Mouse (Mus musculus): ENCODE measurements around the gene Stat2. TPM values are rescaled to one million over a fixed set of nuclear protein-coding genes. Genes with fewer than 3 reads are reported as not detected.
"Not testable (repeated sequence)": the region's sequence is repeated elsewhere in the genome, so short reads cannot be mapped to it uniquely, and the experiment has no call there.

The Stat2 gene
- polyA plus RNA-seq, 1 experiment from 2014 or later = 19.3 TPM

DNA sequence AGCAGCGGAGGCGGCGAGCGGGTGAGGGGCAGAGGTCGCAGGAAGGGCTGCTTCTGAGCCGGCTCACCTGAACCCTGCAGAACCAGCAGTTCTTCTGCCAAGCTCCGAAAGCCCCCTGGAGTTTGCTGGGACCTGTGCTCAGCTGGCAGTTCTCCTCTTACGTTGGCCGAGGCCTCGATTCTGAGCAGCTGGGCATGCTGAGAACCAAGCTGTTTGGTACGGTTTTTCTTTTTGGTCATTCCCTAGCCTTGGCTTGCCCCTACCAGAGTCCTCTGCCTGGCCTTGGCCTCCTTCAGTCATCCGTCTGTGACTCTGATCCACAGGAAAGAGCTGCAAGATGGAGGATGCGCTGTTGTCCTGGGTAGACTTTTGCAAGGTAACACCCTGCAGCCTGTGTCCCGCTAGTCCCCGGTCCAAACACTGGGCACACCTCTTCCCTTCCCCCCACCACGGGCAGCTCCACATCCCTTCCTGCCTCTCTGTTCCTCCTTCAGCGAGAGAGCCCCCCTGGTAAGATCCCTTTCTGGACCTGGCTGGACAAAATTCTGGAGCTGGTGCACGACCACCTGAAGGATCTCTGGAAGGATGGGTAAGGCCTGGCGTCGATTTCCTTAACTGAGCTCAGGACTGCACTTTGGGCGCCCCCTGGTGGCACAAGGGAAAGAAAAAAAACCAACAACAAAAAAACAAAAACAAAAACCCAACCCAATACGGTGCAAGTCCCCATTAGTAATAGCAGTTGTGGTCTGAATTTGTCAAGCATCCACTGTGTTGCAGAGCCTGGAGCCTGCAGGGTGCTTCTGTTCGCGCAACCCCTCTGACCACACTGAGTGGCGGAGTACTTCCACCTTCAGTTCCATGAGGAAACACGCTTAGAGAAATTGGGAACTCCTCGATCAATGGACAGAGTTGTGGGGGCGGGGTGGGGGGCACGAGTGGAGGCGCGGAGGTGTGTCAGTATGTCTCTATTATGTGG, 13.5 kb downstream of the Stat2 start:
- no peak overlapping the region for H3K4me3 ChIP-seq
- H3K9me3 ChIP-seq = no peaks in the 10 kb centered on the region
- H3K27ac ChIP-seq = no peak overlapping the region
- peaks cover 84% of the 10 kb centered on the region for H3K36me3 ChIP-seq
- 66% methylated on average over 31 of the region's 31 CpGs for WGBS
- H3K27me3 ChIP-seq (ENCODE audit: insufficient read depth, poor library complexity, severe bottlenecking) = no peaks in the 10 kb centered on the region
- peak; percentile 74 for DNase-seq (ENCODE audit: low spot score)
- H3K4me1 ChIP-seq (replicated peaks) = no peaks in the 10 kb centered on the region; the same call in 1 of the 2 replicates

DNA sequence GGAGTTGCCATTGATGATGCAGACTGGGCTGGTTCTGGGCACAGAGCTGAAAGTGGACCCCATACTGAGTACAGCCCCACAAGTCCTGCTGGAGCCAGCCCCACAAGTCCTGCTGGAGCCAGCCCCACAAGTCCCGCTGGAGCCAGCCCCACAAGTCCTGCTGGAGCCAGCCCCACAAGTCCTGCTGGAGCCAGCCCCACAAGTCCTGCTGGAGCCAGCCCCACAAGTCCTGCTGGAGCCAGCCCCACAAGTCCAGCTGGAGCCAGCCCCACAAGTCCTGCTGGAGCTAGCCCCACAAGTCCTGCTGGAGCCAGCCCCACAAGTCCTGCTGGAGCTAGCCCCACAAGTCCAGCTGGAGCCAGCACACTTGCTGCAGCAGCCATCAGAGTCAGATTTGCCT, 20.2 kb downstream of the Stat2 start:
- H3K36me3 ChIP-seq = peaks cover 51% of the 10 kb centered on the region
- H3K27me3 ChIP-seq (ENCODE audit: insufficient read depth, poor library complexity, severe bottlenecking); DNase-seq (ENCODE audit: low spot score); H3K9me3 ChIP-seq; H3K4me3 ChIP-seq; H3K4me1 ChIP-seq (replicated peaks); H3K27ac ChIP-seq: not testable (repeated sequence)
- WGBS = 80% methylated on average over 1 of the region's 1 CpGs

DNA sequence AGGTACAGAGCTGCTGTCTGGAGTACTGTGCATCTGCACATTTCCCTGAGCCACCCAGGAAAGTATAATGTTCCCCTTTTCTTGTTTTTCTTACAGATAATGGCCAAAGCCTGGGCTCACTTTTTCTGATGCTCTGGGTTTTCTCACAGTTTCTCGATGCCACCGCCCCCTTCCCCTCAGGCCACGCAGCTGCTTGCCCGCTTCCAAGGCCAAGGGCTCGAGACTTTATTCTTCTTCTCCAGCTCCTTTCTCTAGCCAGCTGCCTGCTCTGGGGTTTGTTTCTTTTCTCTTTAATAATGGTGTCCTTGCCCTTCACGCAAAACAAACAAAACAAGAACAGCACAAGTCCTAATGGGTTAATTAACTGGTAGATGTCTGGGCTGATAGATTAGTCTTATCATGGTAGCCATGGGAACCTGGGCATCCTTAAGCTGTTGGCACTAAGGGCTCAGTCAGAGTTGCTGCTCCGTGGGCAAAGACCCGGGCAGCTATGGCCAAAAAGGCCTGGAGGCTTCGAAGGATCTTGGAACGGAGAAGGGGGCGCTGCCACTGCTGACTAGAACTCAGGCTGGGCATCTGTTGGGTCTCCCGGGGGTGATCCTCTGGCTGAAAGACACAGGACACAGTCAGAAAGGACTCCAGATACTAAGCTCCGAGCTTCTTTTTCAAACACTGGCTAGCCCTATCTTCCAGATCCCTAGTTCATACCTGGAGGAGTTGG, 26.2 kb downstream of the Stat2 start:
- Histone ChIP-seq H3K27ac (no peak overlapping the region), H3K4me1 (replicated peaks) (no peaks in the 10 kb centered on the region), H3K36me3 (peaks cover 16% of the 10 kb centered on the region), H3K4me3 (no peak overlapping the region), H3K9me3 (no peaks in the 10 kb centered on the region), H3K27me3 (ENCODE audit: insufficient read depth, poor library complexity, severe bottlenecking) (no peaks in the 10 kb centered on the region)
- no peak for DNase-seq (ENCODE audit: low spot score)
- 88% methylated on average over 13 of the region's 13 CpGs for WGBS

DNA sequence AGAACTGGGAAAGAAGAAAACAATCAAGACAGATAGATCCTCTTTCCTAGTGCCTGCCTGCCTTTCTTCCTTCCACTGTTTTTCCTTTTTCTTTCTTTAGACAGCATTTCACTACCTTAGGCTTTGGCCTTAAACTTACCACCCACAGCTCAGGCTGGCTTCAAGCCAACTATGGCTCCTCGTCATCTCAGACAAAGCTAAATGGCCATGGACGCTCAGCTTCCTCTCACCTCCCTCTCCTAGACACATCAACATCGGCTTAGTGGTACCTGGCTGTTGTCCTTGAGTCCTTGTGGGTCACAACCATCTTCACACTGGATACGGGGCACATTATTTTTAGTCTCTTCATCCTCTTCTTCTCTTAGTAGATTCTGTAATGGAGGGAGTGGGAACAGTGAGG, 26.9 kb downstream of the Stat2 start:
- Histone ChIP-seq H3K27me3 (ENCODE audit: insufficient read depth, poor library complexity, severe bottlenecking) (no peaks in the 10 kb centered on the region), H3K4me3 (no peak overlapping the region), H3K36me3 (peaks cover 9% of the 10 kb centered on the region), H3K4me1 (replicated peaks) (peaks cover 5% of the 10 kb centered on the region), H3K27ac (no peak overlapping the region), H3K9me3 (no peaks in the 10 kb centered on the region)
- 90% methylated on average over 4 of the region's 4 CpGs for WGBS
- DNase-seq (ENCODE audit: low spot score) = no peak

DNA sequence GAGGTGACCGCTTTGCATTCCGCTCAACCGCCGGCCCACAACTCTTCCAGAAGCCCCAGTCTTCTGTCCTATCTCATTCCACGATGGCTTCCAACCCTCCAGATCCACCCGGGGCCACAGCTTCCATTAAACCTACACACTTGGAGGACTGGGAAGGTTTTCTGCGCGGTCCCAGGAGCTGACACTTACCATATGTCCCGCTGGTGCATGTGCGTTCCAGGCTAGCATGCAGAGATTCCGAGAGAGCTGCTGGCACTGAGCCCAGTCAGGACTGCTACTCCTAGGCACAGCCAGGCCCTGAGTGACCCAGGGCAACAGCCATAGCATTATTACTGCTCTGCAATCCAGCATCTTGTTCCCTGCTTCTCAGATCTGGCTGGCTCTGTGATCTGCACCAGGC, 27.3 kb downstream of the Stat2 start:
- H3K9me3 ChIP-seq = no peaks in the 10 kb centered on the region
- no peak overlapping the region for H3K4me3 ChIP-seq
- H3K27ac ChIP-seq = no peak overlapping the region
- H3K36me3 ChIP-seq = peaks cover 5% of the 10 kb centered on the region
- WGBS = 86% methylated on average over 11 of the region's 11 CpGs
- H3K27me3 ChIP-seq (ENCODE audit: insufficient read depth, poor library complexity, severe bottlenecking) = no peaks in the 10 kb centered on the region
- H3K4me1 ChIP-seq (replicated peaks) = peaks cover 9% of the 10 kb centered on the region
- DNase-seq (ENCODE audit: low spot score) = no peak

DNA sequence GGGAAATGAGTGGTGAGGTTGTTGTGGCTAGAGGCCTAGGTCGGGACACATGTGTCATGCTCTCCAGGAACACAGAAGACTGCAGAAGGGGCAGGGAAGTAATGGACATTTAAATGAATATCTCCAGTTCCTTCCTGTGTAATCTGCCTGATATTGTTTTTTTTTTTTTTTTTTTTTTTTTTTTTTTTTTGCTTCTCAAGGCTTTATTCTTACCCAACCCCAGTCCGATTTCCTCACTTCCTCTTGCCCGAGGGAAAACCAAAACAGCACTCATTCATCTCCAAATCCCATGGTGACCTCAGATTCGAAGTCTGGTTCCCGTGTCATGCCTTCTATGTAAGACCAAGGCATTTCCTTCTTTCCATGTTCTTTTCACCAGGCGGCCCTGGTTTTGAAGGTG, 27.9 kb downstream of the Stat2 start:
- Histone ChIP-seq H3K27me3 (ENCODE audit: insufficient read depth, poor library complexity, severe bottlenecking) (no peaks in the 10 kb centered on the region), H3K27ac (no peak overlapping the region), H3K36me3 (no peaks in the 10 kb centered on the region), H3K4me1 (replicated peaks) (peaks cover 9% of the 10 kb centered on the region), H3K4me3 (no peak overlapping the region), H3K9me3 (no peaks in the 10 kb centered on the region)
- DNase-seq (ENCODE audit: low spot score) = no peak
- WGBS = 79% methylated on average over 6 of the region's 6 CpGs

DNA sequence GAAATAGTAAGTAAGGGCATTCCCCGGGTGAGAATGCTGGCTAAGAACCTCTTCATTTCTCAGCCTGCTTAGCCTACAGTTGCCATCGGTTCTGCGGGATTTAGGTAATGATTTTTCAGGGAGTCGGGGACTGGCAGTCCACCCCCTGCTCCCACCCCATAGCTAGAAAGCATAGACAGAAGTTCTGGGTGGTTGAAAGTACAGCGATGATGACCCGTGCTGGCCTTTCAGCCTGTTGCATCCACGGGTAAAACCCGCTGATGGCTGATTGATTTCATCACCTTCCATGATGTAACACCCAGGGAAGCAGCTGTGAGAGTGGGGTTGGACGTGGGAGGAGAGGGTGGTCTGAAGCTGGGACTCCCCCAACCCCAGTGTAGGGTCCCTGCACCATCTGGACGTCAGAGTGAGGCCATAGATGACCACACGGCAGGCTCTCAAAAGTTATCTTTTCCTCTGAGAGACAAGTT, 28.4 kb downstream of the Stat2 start, which contains the start of gene Il23a:
TSS of gene Il23a (minus strand) at position 51 of the 470 bp plus-strand sequence.
- 83% methylated on average over 11 of the region's 11 CpGs for WGBS
- no peak for DNase-seq (ENCODE audit: low spot score)
- Histone ChIP-seq H3K27ac (no peak within 1 kb of the TSS), H3K4me3 (no peak within 1 kb of the TSS), H3K9me3 (no peaks in the 10 kb centered on the region), H3K27me3 (ENCODE audit: insufficient read depth, poor library complexity, severe bottlenecking) (no peaks in the 10 kb centered on the region), H3K4me1 (replicated peaks) (peaks cover 12% of the 10 kb centered on the region), H3K36me3 (no peaks in the 10 kb centered on the region)

DNA sequence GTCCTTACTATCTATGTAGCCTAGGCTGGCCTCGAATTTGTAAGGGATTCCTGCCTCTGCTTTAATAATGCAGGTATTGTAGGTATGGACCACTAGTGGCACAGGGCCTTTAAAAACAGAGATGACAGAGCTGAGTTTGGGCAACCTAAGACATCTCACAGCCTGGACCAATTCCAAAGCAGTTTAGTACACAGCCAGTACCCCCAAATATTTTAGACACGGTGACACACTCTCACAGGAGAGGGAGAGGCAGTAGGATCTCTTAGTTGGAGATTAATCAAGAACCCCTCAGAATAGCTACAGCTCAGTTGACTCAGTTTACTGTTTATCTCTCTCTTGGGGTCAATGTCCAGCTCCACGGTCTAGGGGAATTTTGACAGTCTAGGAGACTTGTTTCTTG, 32.0 kb downstream of the Stat2 start:
- Histone ChIP-seq H3K27ac (peak overlapping the region; percentile 97), H3K36me3 (peaks cover 12% of the 10 kb centered on the region; the same call in 1 of the 2 replicates), H3K4me1 (replicated peaks) (peaks cover 21% of the 10 kb centered on the region), H3K4me3 (peak overlapping the region; percentile 70), H3K27me3 (ENCODE audit: insufficient read depth, poor library complexity, severe bottlenecking) (no peaks in the 10 kb centered on the region), H3K9me3 (no peaks in the 10 kb centered on the region)
- WGBS = 37% methylated on average over 3 of the region's 3 CpGs
- no peak for DNase-seq (ENCODE audit: low spot score)

DNA sequence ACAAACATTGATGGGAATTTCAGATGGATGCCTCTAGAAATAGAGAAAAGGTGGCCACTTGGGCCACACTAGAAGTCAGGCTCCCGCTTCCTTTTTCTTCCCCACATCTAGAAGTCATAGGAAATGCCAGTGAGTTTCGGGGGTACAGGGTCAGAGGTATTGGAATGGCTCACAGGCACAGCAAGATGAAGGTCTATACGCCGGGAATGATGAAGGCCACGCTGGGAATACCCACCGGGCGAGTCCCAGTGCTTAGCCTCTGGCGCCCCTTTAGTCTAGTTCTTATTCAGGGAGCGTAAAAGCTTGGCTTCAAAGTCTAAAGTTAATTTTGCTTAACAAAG, 32.4 kb downstream of the Stat2 start:
- WGBS = under 1% methylated on average over 9 of the region's 9 CpGs
- peaks cover 12% of the 10 kb centered on the region; the same call in 1 of the 2 replicates for H3K36me3 ChIP-seq

DNA sequence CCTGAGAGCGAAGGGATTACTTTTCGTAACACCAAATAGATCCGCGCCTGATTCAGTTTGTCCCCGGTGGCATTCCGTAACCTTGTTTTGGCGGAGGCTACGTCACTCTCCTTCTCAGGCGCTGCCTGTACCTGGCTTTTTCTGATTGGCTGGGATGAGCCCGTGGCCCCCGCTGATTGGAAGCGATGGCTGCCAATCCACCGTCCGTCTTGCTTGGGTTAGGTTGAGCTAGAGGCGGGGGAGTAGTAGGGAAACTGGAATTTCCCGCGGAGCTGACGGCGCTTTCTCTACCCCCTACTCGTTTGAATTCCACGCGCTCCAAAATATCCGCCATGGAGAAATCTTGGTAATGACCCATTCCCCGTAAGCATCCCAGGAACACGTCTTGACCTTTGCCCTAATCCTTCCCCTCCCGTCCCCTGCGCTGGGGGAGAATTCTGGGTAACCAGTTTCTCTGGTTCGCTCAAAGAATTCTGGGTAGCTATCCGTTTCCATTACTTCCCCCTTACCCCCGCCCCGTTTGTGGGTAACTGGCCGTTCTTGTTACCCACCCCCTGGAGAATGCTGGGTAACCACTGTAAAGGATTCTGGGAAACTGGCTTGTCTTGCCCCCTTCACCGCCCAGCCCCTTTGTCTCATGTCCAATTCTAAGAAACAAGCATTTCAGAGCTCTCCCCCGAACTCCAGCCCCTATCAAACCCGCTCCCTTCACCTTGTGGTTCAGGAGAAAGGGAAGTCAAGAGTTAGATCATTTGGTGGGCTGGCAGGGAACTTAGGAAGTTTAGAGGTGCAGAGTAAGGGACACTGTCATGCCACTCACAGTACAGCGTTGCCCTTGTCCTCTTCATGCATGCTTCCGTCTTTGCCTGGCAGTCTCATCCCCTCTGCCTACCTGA, 33.0 kb downstream of the Stat2 start, which contains the start of gene Pan2:
TSS of gene Pan2 (plus strand) at position 210 of the 896 bp plus-strand sequence.
- peaks cover 18% of the 10 kb centered on the region for H3K36me3 ChIP-seq
- 3% methylated on average over 37 of the region's 37 CpGs for WGBS
- peak; percentile 100 for DNase-seq (ENCODE audit: low spot score)
- H3K27me3 ChIP-seq (ENCODE audit: insufficient read depth, poor library complexity, severe bottlenecking) = no peaks in the 10 kb centered on the region
- H3K9me3 ChIP-seq = no peaks in the 10 kb centered on the region
- H3K4me3 ChIP-seq = peak within 1 kb of the TSS; percentile 70
- peak within 1 kb of the TSS; percentile 97 for H3K27ac ChIP-seq
- peaks cover 21% of the 10 kb centered on the region for H3K4me1 ChIP-seq (replicated peaks)

More for the DNA sequence above, 32.4 kb downstream of the Stat2 start:
- Histone ChIP-seq H3K4me1 (replicated peaks) (peaks cover 21% of the 10 kb centered on the region), H3K27ac (peak overlapping the region; percentile 97), H3K27me3 (ENCODE audit: insufficient read depth, poor library complexity, severe bottlenecking) (no peaks in the 10 kb centered on the region), H3K4me3 (peak overlapping the region; percentile 70), H3K9me3 (no peaks in the 10 kb centered on the region)
- no peak for DNase-seq (ENCODE audit: low spot score)

DNA sequence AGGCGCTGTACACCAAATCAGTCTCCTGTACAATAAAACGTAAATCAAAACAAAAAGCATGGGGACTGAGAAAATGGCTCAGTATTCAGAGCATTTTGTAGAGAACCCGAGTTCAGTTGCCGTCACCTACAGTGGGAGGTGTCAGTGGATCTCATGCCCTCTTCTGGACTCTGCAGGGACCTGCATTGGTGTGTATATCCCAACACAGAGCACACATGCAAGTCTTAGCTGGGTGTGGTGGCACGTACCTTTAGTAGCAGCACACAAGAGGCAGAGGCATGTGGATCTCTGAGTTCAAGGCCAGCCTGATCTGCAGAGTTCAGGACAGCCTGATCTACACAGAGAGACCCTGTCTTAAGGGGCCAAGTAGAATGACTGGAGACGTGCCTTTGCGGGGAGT, 39.3 kb downstream of the Stat2 start:
- Histone ChIP-seq H3K4me3 (no peak overlapping the region), H3K9me3 (no peaks in the 10 kb centered on the region), H3K4me1 (replicated peaks) (no peaks in the 10 kb centered on the region), H3K27me3 (ENCODE audit: insufficient read depth, poor library complexity, severe bottlenecking) (no peaks in the 10 kb centered on the region), H3K27ac (no peak overlapping the region), H3K36me3 (peaks cover 80% of the 10 kb centered on the region)
- no peak for DNase-seq (ENCODE audit: low spot score)
- WGBS = 94% methylated on average over 7 of the region's 7 CpGs

DNA sequence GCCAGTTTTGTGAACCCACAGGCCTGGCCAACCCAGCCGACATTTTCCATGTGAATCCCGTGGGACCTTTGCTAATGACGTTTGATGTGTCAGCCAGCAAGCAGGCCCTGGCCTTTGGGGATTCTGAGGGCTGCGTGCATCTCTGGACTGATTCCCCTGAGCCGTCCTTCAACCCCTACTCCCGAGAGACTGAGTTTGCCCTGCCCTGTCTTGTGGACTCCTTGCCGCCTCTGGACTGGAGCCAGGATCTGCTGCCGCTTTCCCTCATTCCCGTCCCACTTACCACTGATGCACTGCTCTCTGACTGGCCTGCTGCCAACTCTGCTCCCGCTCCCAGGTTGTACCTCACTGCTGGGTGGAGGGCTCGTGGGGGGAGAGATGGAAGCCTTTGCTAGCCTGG, 39.8 kb downstream of the Stat2 start:
- WGBS = 90% methylated on average over 11 of the region's 11 CpGs
- Histone ChIP-seq H3K27me3 (ENCODE audit: insufficient read depth, poor library complexity, severe bottlenecking) (no peaks in the 10 kb centered on the region), H3K4me3 (no peak overlapping the region), H3K36me3 (peaks cover 85% of the 10 kb centered on the region), H3K27ac (no peak overlapping the region), H3K4me1 (replicated peaks) (no peaks in the 10 kb centered on the region), H3K9me3 (no peaks in the 10 kb centered on the region)
- DNase-seq (ENCODE audit: low spot score) = no peak
